Mouse (Mus musculus) heart, postnatal 36 days (tissue): ENCODE measurements around the gene Tex50. TPM values are rescaled to one million over a fixed set of nuclear protein-coding genes. Genes with fewer than 3 reads are reported as not detected.
"Not testable (repeated sequence)": the region's sequence is repeated elsewhere in the genome, so short reads cannot be mapped to it uniquely, and the experiment has no call there.

Experiments
- DNase-seq, 2 experiments: peaks; one replicate each; pipeline ENCODE4 v3.0.0; 2021 to 2022
- intact Hi-C: fragments of 180-260 bp; cut with DNase I; formaldehyde crosslinking; loops from one replicate; pipeline ENCODE4 v1.15.1; 2025
- total RNA-seq, 2 experiments: library from RNA; stranded (reverse); gene quantifications; 2 replicates each; pipeline ENCODE4 v1.2.3; 2021

Gene Tex50
- total RNA-seq = not detected

DNA sequence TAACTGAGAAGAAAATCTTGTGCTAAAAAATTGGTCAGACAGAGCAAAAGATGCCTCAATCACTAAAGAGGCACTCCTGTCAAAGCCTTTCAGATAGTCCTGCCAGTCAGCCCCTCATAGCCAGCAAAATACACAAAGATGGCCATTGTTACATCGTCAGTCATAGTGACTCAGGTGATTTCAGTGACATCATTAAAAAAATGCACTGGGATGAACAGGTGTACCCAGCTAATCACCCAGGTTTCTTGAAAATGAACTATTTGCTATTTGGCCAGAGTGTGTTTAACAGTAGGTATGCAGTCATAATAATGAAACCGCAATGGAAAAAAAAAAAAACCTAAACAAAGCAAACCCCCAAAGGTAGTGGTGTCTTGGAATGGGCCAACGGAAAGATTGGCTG is at the start of gene Tex50:
Gene Tex50, minus strand, starts transcription at position 101 of the 400 bp plus-strand sequence.
- no peak for DNase-seq
- intact Hi-C loops = no loop called here

DNA sequence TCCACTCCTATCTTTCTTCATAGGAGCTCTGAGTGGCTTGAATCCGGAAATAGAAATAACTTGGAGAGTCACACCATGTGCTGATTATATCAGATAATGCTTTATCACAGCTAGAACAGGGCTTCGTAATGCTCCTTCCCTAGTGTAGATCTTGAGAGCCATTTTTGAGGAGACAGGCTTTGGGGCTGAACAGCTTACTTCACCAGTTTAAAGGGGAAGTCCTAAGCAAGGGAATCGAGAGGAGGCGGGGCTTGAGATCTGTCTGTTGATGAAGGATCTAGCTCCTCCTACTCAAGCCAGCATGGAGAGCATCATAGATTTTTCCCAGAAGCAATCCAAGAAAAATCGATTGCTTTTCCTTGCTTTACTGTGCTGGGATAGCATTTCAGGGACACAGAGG is 40.7 kb upstream of the Tex50 start:
- intact Hi-C loops = loop anchor here (5.0 to 10.0 kb wide), 4 partner anchors 52 to 455 kb away; partner anchors contain the start of gene Prdx6
- no peak for DNase-seq

DNA sequence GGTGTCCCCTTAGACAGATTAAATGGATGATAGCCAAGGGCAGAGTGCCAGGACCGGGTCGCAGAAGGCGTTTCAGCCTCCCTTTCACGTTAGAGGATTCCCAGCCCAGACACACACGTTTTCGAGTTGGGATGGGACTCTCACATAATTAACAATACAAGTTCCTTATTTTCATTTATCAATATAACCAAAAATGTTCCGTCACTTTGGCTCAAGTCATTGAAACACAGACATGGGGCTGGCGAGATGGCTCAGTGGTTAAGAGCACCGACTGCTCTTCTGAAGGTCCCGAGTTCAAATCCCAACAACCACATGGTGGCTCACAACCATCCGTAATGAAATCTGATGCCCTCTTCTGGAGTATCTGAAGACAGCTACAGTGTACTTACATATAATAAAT is 37.2 kb upstream of the Tex50 start:
- intact Hi-C loops = loop anchor here (5.0 to 10.0 kb wide), 4 partner anchors 56 to 452 kb away; partner anchors contain the start of gene Prdx6
- DNase-seq = not testable (repeated sequence)

DNA sequence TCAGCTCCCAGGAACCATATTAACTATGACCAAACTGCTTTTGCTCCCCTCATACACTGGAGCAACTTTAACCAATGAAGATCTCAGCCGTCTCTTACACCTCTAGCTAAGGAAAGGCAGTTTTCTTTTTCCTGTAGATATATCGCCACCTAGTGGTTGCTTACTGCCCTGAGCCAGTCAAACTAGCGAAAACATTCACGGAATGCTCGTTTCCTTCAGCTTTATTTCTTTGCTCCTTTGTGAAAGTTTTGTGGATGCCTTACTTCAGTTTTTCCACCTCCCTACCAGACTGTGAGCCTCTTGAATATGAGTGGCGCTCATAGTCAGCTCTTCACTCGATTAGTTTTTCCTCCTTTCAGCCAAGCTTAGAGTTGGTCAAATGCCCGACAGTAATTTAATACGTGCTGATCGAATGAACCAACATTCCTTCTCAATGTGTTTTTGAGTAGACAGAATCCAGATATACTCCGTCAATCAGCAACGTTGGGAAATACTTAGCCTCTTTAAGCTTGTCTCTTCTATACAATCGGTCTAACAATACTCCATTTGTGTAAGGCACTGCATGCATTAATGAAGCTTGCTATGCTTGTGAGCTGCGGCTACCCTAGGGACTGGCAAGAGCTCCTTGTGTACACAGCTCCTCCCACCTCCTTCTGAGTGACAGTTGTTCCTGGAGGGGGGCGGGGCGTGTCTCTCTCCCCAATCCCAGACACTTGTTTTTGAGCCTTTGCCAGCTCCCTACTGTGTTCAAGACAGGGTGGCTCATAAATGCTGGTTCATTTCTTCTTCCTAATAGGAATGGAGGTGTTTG is 36.6 kb upstream of the Tex50 start:
- intact Hi-C loops = loop anchor here (5.0 to 10.0 kb wide), 4 partner anchors 57 to 451 kb away; partner anchors contain the start of gene Prdx6
- DNase-seq = peak; percentile 70 to 74

DNA sequence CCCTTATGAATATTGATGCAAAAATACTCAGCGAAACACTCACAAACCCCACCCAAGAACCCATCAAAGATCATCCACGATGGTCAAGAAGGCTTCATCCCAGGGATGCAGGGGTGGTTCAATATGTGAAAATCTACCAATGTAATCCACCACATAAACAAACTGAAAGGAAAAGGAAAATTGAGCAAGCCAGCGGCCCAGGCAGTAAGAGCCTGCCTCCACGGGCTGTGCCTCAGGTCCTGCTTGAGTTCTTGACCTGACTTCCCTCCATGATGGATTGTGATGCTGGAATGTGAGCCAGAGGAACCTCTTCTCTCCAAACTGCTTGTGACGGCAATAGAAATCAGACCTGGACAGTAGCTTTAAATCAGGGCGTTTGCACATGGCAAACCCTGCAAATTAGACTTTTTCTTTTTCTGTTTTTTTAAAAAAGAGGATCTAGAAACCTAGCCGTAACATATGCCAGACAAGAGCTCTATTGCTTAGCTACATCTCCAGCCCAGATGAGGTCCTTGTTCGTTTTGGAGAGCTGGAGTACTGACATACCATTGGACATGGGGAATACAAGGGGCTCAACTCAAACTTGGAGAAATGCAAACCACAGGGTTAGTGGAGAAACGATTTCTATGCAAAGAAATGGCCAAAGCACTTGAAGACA is 31.3 kb upstream of the Tex50 start:
- no peak for DNase-seq
- intact Hi-C loops = loop anchor here (10.0 kb wide), 1 partner anchor 446 kb away; no protein-coding TSS in a partner anchor

DNA sequence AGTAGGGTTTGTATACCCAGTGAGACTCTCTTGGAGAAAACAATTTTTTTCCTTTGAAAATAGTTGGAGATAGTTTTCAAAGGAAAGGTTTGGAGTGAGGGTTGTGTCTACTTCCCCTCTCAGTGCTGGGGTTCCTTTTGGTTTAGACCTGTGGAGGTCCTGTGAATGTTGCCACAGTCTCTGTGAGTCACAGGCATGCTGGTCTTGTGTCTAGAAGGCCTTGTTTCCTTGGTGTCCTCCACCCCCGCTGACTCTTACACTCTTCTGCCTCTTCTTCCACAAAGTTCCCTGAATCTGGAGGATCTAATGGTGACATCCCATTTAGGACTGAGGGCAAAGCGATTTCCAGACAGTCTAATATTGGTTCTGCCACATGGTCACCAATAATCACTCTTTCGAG is 26.3 kb upstream of the Tex50 start:
- DNase-seq = no peak
- intact Hi-C loops = no loop called here

DNA sequence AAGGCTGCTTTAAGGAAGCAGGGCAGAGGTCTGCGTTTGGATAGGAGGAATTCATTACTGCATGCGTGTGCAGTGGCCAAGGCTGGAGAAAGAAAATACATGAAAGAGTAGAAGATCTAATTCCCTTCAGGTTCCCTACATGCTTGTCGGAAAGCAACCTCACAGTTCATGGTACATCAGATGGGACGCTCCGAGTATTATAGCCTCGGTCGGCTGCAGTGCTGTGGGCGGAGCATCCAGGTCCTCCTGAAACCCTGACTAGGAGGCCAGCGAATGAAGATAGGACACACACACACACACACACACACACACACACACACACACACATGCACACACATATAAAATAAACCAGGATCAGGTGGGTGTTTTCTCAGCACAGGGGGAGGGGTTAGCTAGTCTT is 24.6 kb upstream of the Tex50 start:
- intact Hi-C loops = no loop called here
- DNase-seq = no peak

DNA sequence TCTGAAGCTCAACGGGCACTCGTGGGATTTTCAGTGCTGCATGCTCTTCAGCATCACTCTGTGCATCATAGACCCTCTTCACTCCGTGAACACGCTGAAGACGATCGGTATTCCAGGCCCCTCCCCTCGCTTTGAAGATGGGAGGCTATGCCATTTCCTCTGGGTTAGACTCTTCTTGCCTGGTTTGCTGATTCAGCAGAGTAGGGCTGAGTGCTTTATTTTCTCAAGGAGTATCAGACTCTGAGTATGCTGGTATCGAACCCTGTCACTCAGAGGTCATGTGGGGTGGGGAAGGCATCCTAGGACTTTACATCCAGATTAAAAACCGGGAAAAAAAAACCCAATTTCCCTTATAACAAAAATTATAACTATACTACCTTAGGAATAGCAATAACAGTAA is 23.3 kb upstream of the Tex50 start:
- intact Hi-C loops = no loop called here
- DNase-seq = no peak

DNA sequence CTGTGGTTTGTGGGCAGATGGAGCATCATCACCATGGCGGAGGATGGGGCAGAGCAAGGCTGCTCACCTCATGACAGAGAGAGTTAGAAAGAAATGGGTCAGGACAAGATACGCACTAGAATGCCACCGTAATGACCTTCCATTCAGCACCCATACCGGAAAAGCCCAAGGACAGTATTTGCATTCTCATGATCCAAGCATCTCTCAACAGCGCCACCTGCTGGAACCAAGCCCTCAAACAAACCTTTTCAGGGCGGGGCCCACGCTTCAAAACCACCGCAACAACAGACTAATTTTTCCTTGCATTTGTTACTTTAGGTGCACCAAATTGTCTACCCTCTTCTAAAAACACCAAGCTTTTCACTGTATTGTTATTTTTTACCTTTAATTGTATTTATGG is 21.6 kb upstream of the Tex50 start:
- DNase-seq = peak; percentile 23 to 55
- intact Hi-C loops = no loop called here

DNA sequence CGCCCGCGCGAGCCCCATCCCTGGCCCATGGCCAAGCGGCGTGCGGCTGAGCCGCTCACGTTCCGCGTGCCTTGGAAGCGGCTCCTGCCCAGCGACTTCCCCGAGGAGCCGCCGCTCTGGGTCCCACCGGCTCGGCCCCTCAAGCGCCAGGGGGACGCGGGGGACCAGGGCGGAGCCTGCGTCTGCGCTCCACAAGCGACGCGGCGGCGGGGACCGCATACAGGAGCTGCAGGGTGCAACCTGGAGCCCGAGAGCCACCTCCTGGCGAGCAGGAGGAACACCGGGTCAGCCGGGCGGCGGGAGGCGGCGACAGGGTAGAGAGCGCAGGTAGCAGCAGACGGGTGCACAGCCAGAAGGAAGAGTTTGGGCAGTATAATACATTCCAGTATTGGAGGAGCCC is 11.5 kb upstream of the Tex50 start:
- peak; percentile 57 to 59 for DNase-seq
- intact Hi-C loops = no loop called here

DNA sequence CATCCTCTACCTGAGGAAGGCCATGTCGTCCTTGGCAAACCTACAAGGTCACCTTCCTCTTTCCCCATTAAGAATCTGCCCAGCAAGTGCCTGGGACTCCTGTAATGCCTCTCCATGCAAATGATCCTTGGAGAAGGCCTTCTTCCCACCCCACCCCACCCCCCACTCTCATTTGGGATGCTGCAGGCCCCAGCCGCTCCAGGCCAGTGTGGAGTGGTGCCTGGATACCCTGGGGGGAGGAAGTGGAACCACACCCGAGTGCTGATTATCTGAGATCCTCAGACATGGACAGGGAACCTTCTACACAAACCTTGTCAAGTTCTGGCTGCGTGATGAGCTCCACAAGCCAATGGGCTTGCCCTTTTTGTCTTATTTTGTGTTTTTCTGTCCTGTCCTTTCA is 1.2 kb upstream of the Tex50 start:
- DNase-seq = no peak
- intact Hi-C loops = no loop called here

DNA sequence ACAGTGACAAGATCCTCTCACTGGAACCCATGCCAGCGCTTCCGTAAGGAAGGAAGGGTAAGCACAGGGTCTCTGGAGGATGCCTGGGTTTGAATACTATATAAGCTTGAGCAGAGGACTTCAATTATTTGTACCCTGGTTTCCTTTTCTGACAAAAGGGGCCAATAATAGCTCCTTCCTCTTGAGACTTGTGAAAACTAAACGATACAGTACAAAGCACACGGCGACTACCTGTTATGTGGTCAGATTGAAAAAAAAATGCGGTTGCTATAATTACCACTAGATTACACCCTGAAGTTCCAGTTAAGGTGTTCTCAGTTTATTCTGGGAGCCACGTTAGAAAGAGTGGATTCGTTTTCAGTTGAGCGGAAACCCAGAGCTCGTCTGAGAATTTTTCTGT is 2.6 kb downstream of the Tex50 start:
- intact Hi-C loops = no loop called here
- DNase-seq = no peak

DNA sequence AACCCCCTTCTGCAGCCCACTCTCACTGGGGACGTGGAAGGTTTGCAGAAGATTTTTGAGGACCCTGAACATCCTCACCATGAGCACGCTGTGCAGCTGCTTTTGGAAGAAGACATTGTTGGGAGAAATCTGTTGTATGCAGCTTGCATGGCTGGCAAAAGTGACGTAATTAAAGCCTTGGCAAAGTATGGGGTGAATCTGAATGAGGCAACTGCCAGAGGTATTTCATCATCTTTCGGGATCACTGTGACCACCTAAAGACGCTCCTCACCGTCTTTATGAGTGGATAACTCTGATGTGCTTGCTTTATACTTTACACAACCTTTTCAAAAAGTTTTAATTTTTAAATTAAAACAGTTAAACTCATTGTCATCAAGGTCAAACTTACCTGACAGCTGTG is 8.0 kb downstream of the Tex50 start:
- intact Hi-C loops = no loop called here
- no peak for DNase-seq

DNA sequence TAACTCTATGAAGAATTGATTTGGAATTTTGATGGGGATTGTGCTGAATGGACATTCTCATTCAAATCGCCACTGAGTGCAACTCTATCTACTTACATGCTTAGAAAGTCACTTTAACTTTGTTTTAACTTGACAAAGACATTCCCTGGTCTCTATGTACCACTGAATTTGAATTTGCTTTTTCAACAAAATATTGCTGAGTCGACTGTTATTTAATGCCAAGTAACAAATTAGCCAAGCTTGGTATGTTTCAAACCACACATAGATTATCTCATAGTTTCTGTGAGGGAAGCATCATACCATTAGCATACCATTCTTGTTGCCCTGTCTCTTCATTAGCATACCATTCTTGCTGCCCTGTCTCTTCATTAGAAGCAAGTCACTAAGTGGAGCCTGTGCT is 11.2 kb downstream of the Tex50 start:
- no peak for DNase-seq
- intact Hi-C loops = no loop called here

DNA sequence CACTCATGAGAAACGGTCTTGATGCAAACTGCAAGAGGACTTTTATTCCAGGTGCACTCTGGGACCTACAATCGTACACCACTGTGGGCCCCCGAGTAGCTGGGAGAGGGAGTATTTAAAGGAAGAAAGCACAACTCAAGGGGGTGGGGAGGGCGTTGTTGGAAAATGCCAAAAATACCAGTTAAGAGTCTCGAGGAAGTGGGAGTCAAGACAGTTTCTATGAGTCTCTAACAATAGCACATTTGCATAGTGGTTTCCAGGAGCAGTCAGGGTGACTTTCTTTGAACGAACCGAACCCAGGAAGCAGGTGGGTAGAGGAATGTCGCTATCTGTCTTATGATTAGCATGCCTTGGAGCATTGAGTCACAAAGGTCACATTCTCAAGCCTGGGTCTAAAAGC is 13.5 kb downstream of the Tex50 start:
- intact Hi-C loops, DNase-seq: not testable (repeated sequence)

DNA sequence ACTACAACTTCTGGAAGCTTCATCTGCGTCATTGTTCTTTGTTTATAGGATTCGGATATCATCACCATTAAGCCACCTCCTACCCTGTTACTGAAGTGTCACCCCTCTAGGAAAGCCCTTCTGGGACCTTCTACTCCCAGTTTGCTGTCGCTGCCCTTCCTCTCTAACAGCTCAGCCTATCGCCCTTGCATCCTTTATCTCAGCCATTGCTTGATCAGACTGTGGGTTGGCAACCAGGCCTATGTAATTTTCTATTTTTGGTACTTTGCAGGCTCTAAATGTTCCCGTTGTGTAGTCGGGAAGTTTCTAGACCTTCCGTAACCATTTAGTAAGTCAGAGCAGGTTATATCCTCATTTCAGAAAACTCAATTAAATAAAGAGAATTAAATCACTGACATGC is 15.9 kb downstream of the Tex50 start:
- DNase-seq = no peak
- intact Hi-C loops = no loop called here

DNA sequence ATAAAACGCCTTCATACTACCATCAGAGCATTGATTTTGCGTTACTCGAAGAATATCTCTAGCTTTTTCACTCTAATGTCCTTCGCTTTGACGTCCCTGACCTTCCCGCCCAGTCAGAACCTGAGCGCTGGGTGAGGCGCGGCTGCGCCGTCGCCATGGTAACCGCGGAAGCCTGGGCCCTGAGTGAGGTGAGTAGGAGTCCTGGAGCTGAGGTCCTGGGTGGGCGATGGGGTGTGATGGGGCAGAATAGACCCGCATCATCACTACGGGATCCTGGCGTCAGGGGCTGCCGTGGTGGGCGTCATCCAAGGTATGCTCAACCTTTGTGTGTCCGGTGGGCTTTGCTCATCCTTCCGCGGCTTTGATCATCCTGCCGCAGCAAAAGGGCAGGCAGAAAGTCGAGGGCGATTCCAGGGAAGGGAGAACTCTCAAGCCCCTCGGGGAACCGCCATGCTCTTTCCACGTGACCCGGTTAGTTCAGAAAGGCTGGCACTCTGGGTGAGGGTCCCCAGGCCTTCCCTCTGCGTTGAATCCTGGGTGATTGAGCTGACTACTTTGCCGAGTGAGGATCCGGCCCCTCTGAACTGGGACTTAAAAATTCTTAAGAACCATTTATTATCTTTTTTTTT is 16.5 kb downstream of the Tex50 start, which contains the start of gene Ankrd45:
Gene Ankrd45, plus strand, starts transcription at position 161 of the 629 bp plus-strand sequence.
- peak in 1 of 2 experiments; percentile 9 for DNase-seq

DNA sequence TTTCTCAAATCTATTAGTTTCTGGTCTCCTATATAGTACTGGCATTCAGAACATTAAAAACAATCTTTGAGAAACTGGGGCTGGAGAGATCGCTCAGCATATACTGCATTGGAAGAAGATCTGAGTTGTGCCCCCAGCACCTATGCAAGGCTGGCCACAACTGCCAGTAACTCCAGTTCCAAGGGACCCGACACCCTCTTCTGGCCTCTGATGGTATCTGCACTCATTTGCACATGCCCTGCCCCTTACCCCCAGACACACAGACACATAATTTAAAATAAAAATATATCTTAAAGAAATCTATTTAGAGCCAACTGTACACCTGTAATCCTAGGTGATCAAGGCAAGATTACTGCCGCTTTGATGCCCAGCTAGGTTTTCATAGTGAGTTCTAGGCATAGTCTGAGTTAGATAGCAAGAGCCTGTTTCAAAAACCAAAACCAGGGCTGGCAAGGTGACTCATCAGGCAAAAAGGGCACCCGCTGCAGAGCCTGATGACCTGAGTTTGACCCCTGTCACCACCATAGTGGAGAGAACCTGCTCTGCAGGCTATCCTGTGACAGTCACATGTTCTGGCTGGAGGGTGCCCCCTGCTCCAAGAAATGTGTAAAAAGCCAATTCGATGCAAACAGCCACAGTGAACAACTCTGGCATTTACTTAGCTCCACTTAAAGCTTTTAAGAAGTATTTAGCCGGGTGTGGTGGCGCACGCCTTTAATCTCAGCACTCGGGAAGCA is 18.9 kb downstream of the Tex50 start:
- intact Hi-C loops = no loop called here
- no peak for DNase-seq

More for the DNA sequence above, 16.5 kb downstream of the Tex50 start, which contains the start of gene Ankrd45:
- intact Hi-C loops = no loop called here

DNA sequence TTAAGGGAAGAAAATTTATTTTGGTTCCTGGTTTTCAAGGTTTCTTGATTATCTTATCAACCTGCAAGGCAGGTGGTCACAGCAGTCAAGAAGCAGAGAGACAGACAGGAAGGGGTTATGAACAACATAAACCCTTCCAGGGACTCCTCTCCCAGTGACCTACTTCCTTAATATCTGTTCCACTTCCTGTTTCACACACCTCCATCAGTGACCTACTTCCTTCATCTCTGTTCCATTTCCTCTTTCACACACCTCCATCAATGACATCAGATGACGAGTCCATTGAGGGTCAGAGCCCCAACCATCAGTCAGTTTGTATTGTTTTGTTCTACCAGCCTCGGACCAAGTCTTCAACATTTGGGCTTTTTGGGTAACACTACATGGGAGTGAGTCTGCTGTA is 19.6 kb downstream of the Tex50 start:
- DNase-seq = no peak
- intact Hi-C loops = no loop called here
